Mouse (Mus musculus): ENCODE results near the gene Rab44.

Gene Rab44

GRCm38 (mm10) chr17:29168438-29168837 is 54.5 kb downstream of the Rab44 start:
- in situ Hi-C loops (cut with MboI) = no loop called here

- in situ Hi-C loops (cut with MboI) = no loop called here
These were observed 55.2 kb downstream of the Rab44 start for GRCm38 (mm10) chr17:29168996-29169601.

- in situ Hi-C loops (cut with MboI) = no loop called here
These were observed 56.6 kb downstream of the Rab44 start for GRCm38 (mm10) chr17:29170431-29171000.

GRCm38 (mm10) chr17:29171001-29171772 is 57.2 kb downstream of the Rab44 start:
- in situ Hi-C loops (cut with MboI) = no loop called here

- in situ Hi-C loops (cut with MboI) = no loop called here
These were observed 58.1 kb downstream of the Rab44 start for GRCm38 (mm10) chr17:29172062-29172461.

- in situ Hi-C loops (cut with MboI) = no loop called here
These were observed 59.2 kb downstream of the Rab44 start for GRCm38 (mm10) chr17:29173165-29173564.

GRCm38 (mm10) chr17:29175693-29176092 is 61.7 kb downstream of the Rab44 start:
- in situ Hi-C loops (cut with MboI) = loop anchor here (5.0 kb wide), 2 partner anchors 72 to 128 kb away; no protein-coding TSS in a partner anchor

- in situ Hi-C loops (cut with MboI) = loop anchor here (5.0 kb wide), 2 partner anchors 71 to 129 kb away; no protein-coding TSS in a partner anchor
These were observed 62.7 kb downstream of the Rab44 start for GRCm38 (mm10) chr17:29176391-29177267.

DNA sequence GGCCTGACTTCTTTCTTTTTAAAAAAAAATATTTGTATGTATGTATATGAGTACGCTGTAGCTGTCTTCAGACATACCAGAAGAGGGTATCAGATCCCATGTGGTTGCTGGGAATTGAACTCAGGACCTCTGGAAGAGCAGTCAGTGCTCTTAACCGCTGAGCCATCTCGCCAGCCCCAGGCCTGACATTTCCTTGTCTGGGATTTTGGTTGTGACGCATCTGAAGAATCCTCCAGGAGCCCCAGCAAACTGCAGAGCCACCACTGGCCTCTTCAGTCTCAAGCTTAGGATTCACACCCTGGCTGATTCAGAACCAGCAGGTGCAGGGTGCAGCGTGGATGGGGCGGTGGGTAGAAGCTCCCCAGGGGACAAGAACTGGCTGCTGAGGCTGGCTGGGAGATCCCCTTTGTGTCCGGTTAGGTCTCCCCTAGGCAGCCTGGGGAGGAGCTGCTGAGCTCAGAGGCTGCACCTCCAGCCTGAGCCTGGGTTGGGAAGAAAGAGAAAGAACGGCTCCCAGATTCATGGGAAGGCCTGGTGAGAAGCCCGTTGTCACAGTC is 64.6 kb downstream of the Rab44 start:
- in situ Hi-C loops (cut with MboI) = loop anchor here (5.0 kb wide), 2 partner anchors 69 to 131 kb away; no protein-coding TSS in a partner anchor

DNA sequence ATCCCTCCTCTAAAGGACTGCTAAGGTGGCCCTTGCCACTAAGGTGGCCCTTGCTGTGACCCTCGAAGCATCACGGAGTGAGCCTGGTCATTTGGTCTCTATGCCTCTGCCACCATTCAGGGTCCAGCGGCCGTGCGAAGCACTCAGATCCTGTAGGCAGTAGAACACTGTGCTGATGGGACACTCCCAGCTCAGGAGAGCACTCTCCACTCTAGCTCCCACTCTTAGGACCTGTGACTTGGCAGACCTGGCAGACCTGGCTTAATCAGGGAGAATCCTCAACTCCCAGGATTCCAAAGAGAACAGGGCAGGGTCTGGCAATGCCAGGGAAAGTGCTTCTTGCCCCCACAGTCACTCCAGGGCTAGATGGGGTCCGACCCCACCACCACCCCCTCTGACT is 66.0 kb downstream of the Rab44 start:
- in situ Hi-C loops (cut with MboI) = loop anchor here (5.0 kb wide), 2 partner anchors 67 to 133 kb away; no protein-coding TSS in a partner anchor

- in situ Hi-C loops (cut with MboI) = no loop called here
These were observed 66.6 kb downstream of the Rab44 start for GRCm38 (mm10) chr17:29180406-29181127.

GRCm38 (mm10) chr17:29181751-29182150 is 67.8 kb downstream of the Rab44 start:
- in situ Hi-C loops (cut with MboI) = no loop called here

DNA sequence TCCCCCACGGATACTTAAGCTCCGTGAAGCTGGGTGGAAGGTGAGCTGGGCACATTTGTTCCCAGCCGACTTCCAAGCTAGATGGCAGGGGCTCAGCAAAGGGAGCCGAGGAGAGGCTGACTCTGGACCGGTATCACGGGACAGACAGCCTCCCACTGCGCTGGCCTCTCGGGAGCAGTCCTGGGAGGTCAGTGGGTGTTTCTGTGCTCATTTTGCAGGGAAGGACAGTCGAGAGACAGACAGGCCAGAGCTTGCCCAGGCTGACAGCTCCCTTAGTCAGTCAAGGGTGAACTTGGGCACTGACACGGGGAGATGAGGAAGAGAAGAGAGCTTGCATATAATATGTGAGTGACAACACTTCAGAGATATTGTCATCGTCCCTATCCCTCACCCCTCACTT is 69.2 kb downstream of the Rab44 start:
- in situ Hi-C loops (cut with MboI) = no loop called here

DNA sequence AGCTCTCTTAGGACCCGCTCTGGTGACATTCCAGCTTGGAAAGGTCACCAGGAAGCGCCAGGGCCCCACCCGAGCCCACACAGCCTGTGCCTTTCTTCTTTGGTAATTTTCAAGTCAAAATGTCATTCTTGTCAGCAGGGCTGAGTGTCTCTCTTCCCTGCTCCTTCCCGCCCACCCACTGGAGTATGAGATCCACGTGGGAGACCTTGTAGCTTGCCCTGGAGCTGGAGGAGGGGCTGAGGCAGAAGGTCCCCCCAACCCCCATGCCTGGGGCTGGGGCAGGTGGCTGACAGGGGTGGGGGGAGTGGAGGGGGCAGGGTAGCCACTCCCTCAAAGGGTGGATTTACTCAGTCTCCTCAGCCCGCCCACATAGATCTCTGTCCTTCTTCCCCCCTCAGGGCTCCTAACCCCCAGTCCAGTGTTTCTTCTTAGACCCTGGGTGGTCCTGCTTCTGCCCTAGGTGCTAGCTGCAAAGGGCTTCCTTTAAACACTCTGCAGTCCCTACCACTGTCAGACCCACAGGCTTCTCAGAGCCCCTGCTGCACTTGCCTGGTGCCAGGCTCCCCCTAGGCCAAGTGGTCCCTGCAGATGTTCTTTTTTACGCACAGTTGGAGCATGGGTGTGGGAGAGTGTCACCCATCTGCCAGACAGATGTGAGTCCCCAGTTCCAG is 71.6 kb downstream of the Rab44 start:
- in situ Hi-C loops (cut with MboI) = no loop called here

GRCm38 (mm10) chr17:29186989-29187859 is 73.3 kb downstream of the Rab44 start:
- in situ Hi-C loops (cut with MboI) = no loop called here

DNA sequence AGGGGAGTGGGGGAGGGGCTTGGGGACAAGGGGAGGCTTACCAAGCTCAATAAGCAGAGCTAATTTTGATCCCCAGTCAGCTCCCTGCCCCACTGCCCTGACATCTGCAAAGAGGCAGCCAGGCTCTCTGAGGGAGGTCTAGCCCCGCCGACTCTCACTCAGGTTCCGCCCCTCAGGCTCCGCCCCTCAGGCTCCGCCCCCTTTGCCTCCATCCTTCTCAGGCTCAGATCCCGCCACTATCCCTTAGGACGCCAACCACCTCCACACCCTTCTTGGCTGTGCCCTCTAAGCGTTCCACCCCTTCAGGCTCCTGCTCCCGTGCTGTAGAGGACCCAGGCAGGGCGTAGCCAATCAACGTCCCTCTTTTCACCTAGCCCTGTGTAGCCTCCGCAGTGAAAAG is 75.0 kb downstream of the Rab44 start:
- in situ Hi-C loops (cut with MboI) = no loop called here

DNA sequence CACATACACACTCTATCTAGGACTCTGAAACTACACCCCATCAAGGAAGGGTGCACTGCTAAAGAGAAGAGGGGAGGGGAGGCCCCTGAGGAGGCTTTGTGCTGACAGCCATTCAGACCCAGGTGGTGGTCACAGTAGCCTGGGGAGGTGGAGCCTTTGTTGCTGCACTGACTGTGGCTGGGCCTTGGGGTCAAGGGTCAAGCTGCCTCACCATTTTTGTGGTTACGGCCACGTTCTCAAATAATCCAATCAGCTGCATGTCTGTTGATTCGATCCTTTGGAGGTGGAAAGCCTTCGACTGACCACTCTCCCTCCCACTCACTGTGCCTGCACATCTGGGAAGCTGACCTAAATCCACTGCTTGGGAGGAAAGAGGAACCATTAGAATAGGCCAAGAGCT is 81.6 kb downstream of the Rab44 start:
- in situ Hi-C loops (cut with MboI) = no loop called here

Data from mature B cell (primary cell).